Mouse (Mus musculus) lung, postnatal 25 days (tissue): ENCODE results near the gene Pard6b.

ENCODE experiments used
- DNase-seq: peaks from one replicate; pipeline ENCODE4 v3.0.0; 2022; ENCODE audit warnings: low spot score

Gene Pard6b

GRCm38 (mm10) chr2:168130046-168130445, 49.2 kb downstream of the Pard6b start:
- no peak for DNase-seq

DNA sequence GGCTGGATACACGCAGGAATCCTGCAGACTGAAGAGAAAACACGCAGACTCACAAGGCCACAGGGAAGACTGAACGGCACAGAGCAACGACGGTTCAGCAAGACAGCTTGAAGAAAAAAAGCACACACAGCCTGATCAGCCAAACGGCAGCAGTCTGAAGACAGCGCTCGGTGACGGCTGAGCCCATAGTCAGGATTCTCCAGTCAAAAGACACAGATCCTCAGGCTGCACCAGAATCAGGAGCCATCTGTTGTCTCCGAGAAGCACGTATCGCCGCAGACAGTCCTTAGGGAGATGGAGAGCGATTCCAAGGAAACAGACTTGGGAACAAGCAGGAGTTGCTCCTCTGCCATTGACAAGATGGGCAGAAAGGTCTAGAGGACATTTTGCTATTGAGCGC, 56.4 kb downstream of the Pard6b start:
- no peak for DNase-seq

- DNase-seq: no peak
Measured at GRCm38 (mm10) chr2:168143794-168144193, 63.0 kb downstream of the Pard6b start.

- DNase-seq: no peak
Measured at GRCm38 (mm10) chr2:168145437-168145836, 64.6 kb downstream of the Pard6b start.

DNA sequence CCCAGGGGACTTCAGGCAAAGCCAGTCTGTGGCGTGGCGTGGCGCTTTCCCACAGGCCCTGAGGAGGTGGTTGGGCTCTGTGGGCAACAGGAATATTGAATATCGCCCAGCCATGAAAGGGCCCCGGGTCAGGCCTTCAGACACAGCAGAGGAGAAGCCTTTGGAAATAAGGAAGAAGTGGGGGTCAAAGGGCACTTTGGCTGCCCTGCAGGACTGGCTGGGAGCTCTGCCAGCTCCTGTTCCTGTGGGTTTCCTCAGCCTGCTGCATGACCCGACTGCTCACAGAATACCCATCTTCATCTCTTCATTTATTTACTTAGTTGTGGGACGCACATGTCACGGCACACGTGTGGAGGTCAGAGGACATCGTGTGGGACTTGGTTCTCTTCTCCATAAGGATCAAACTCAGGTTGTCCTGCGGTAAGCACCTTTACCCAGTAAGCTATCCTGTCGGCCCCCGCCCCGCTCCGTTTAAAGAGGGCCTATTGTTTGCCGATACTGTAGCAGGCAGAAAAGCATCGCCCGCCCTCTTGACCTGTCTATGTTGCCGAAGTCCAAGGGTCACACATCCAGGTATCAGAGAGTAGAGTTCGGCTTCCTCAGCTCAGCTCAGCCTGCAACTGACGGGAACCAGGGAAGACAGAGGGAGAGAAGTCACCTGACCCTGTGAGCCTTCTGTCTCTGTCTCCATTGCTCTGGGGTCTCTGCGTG, 67.1 kb downstream of the Pard6b start:
- no peak for DNase-seq

DNA sequence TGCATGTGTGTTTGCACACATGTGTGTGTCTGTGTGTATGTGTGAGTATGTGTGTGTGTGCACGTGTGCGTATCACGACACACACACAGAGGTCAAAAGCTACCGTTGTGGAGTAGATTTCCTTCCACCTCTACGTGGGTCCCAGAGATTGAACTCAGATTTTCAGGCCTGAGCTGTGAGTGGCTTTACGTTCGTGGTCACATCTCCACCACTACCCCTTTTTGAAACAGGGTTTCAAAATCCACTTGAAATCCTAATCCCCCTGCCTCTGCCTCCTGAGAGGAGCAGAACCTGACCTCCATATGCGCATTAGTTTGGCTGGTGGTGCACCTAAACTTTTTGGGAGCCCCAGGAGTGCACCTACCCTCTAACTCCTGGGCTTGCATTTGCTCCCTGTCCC, 68.4 kb downstream of the Pard6b start:
- no peak for DNase-seq
